Mouse (Mus musculus) liver, embryonic 16.5 days (tissue): Measurements from ENCODE around the gene Tube1. TPM values are rescaled to one million over a fixed set of nuclear protein-coding genes. Genes with fewer than 3 reads are reported as not detected.

Experiments
- ATAC-seq: fragments of 200-750 bp; cut with Nextera tagmentation; 2 replicates; pipeline ENCODE4 v1.8.0; 2017; ENCODE audit warnings: low read depth, mild to moderate bottlenecking, moderate number of reproducible peaks, moderate library complexity
- H3K27ac ChIP-seq: fragments of 300-500 bp; sonication (generic); 2 replicates; pipeline ENCODE4 v1.5.1; 2014; ENCODE audit warnings: mild to moderate bottlenecking, low read length
- H3K27me3 ChIP-seq: fragments of 300-500 bp; sonication (generic); 2 replicates; pipeline ENCODE4 v1.6.1; 2014; ENCODE audit warnings: low read depth, low read length, mixed read lengths; ENCODE audit not compliant: control insufficient read depth, insufficient read depth
- H3K36me3 ChIP-seq: fragments of 300-500 bp; sonication (generic); 2 replicates; pipeline ENCODE4 v1.6.1; 2014; ENCODE audit warnings: mild to moderate bottlenecking; ENCODE audit not compliant: control insufficient read depth, insufficient read depth
- H3K4me1 ChIP-seq: fragments of 300-500 bp; sonication (generic); 2 replicates; pipeline ENCODE4 v1.6.1; 2014; ENCODE audit warnings: low read depth, low read length, mixed read lengths; ENCODE audit not compliant: control insufficient read depth
- H3K4me2 ChIP-seq: fragments of 300-500 bp; sonication (generic); 2 replicates; pipeline ENCODE4 v1.6.1; 2014; ENCODE audit warnings: low read depth, low read length, mixed read lengths
- H3K4me3 ChIP-seq: fragments of 300-500 bp; sonication (generic); 2 replicates; pipeline ENCODE4 v1.5.1; 2014; ENCODE audit warnings: low read depth, mild to moderate bottlenecking, low read length
- H3K9ac ChIP-seq: fragments of 300-500 bp; sonication (generic); 2 replicates; pipeline ENCODE4 v1.6.1; 2014; ENCODE audit warnings: low read depth, low read length
- H3K9me3 ChIP-seq: fragments of 300-500 bp; sonication (generic); replicated peaks from 2 replicates; pipeline ENCODE4 v1.6.1; 2016; ENCODE audit warnings: low read length; ENCODE audit not compliant: control insufficient read depth
- WGBS: fragments of 180-500 bp; shearing (Covaris S2); extraction: QIAGEN DNeasy Blood & Tissue Kit; methylation state at CpG from one replicate; pipeline ENCODE4 v1.1.7; 2014; ENCODE audit not compliant: insufficient replicate concordance; 5-methylcytosine and 5-hydroxymethylcytosine counted together
- polyA plus RNA-seq: library from polyadenylated mRNA; unstranded; fragments of >200 nt; fragmentation: Nextera tagmentation; extraction: Ambion mirVana; gene quantifications from 2 replicates; pipeline ENCODE4 v1.2.1, GENCODE M21; 2015

Tube1 gene
- polyA plus RNA-seq, 1 experiment from 2014 or later, result 4.6 TPM

GRCm38 (mm10) chr10:39121412-39121811, 12.4 kb upstream of the Tube1 start:
- WGBS, result 17% methylated on average over 4 of the region's 4 CpGs
- no peak for ATAC-seq
- Histone ChIP-seq H3K4me1 (no peaks in the 10 kb centered on the region), H3K4me2 (no peak overlapping the region), H3K27ac (no peak overlapping the region), H3K9ac (no peak overlapping the region), H3K27me3 (no peaks in the 10 kb centered on the region), H3K4me3 (no peak overlapping the region), H3K36me3 (no peaks in the 10 kb centered on the region), H3K9me3 (no peaks in the 10 kb centered on the region)

- 68% methylated on average over 3 of the region's 3 CpGs for WGBS
- no peak for ATAC-seq
- no peaks in the 10 kb centered on the region for H3K9me3 ChIP-seq
- H3K4me1 ChIP-seq, result peaks cover 8% of the 10 kb centered on the region
- peaks cover 5% of the 10 kb centered on the region; the same call in 1 of the 2 replicates for H3K36me3 ChIP-seq
- no peak overlapping the region for H3K4me2 ChIP-seq
- H3K4me3 ChIP-seq, result no peak overlapping the region
- no peaks in the 10 kb centered on the region for H3K27me3 ChIP-seq
- H3K27ac ChIP-seq, result no peak overlapping the region
- H3K9ac ChIP-seq, result no peak overlapping the region
Observed at GRCm38 (mm10) chr10:39137766-39138165, 4.0 kb downstream of the Tube1 start.

- Histone ChIP-seq H3K27ac (no peak overlapping the region), H3K4me2 (no peak overlapping the region), H3K9ac (no peak overlapping the region), H3K4me3 (no peak overlapping the region), H3K36me3 (peaks cover 6% of the 10 kb centered on the region; the same call in 1 of the 2 replicates), H3K9me3 (no peaks in the 10 kb centered on the region), H3K27me3 (no peaks in the 10 kb centered on the region), H3K4me1 (peaks cover 6% of the 10 kb centered on the region; the same call in 1 of the 2 replicates)
- ATAC-seq, result no peak
- 76% methylated on average over 6 of the region's 6 CpGs for WGBS
Observed at GRCm38 (mm10) chr10:39138761-39139160, 5.0 kb downstream of the Tube1 start.

GRCm38 (mm10) chr10:39140843-39141242, 7.1 kb downstream of the Tube1 start:
- no peak overlapping the region for H3K4me3 ChIP-seq
- peaks cover 12% of the 10 kb centered on the region for H3K36me3 ChIP-seq
- 79% methylated on average over 14 of the region's 14 CpGs for WGBS
- no peak overlapping the region for H3K4me2 ChIP-seq
- no peak for ATAC-seq
- no peak overlapping the region for H3K27ac ChIP-seq
- H3K4me1 ChIP-seq, result peaks cover 6% of the 10 kb centered on the region; the same call in 1 of the 2 replicates
- H3K9me3 ChIP-seq, result no peaks in the 10 kb centered on the region
- H3K27me3 ChIP-seq, result no peaks in the 10 kb centered on the region
- H3K9ac ChIP-seq, result no peak overlapping the region

- Histone ChIP-seq H3K27me3 (no peaks in the 10 kb centered on the region), H3K9me3 (no peaks in the 10 kb centered on the region), H3K9ac (no peak overlapping the region), H3K27ac (no peak overlapping the region), H3K4me1 (peaks cover 6% of the 10 kb centered on the region; the same call in 1 of the 2 replicates), H3K4me3 (no peak overlapping the region), H3K4me2 (no peak overlapping the region), H3K36me3 (peaks cover 14% of the 10 kb centered on the region)
- WGBS, result 90% methylated on average over 2 of the region's 2 CpGs
- ATAC-seq, result peak; percentile 64; the same call in 1 of the 2 replicates
Observed at GRCm38 (mm10) chr10:39141401-39141800, 7.6 kb downstream of the Tube1 start.

GRCm38 (mm10) chr10:39142216-39142615, 8.4 kb downstream of the Tube1 start:
- WGBS, result 88% methylated on average over 12 of the region's 12 CpGs
- Histone ChIP-seq H3K4me3 (no peak overlapping the region), H3K9ac (no peak overlapping the region), H3K27me3 (no peaks in the 10 kb centered on the region), H3K4me2 (no peak overlapping the region), H3K9me3 (no peaks in the 10 kb centered on the region), H3K4me1 (peaks cover 6% of the 10 kb centered on the region; the same call in 1 of the 2 replicates), H3K36me3 (peaks cover 14% of the 10 kb centered on the region), H3K27ac (no peak overlapping the region)
- ATAC-seq, result no peak

GRCm38 (mm10) chr10:39156719-39157118, 22.9 kb downstream of the Tube1 start:
- Histone ChIP-seq H3K4me3 (no peak overlapping the region), H3K4me1 (no peaks in the 10 kb centered on the region), H3K9ac (no peak overlapping the region), H3K27me3 (no peaks in the 10 kb centered on the region), H3K27ac (no peak overlapping the region), H3K9me3 (no peaks in the 10 kb centered on the region), H3K36me3 (no peaks in the 10 kb centered on the region), H3K4me2 (no peak overlapping the region)
- WGBS, result 76% methylated on average over 5 of the region's 5 CpGs
- no peak for ATAC-seq

- no peak for ATAC-seq
- no peaks in the 10 kb centered on the region for H3K36me3 ChIP-seq
- no peak overlapping the region for H3K27ac ChIP-seq
- no peaks in the 10 kb centered on the region for H3K27me3 ChIP-seq
- H3K9me3 ChIP-seq, result no peaks in the 10 kb centered on the region
- H3K4me1 ChIP-seq, result no peaks in the 10 kb centered on the region
- no peak overlapping the region for H3K4me2 ChIP-seq
- 73% methylated on average over 1 of the region's 1 CpGs for WGBS
- no peak overlapping the region for H3K4me3 ChIP-seq
- H3K9ac ChIP-seq, result no peak overlapping the region
Observed at GRCm38 (mm10) chr10:39157321-39157720, 23.5 kb downstream of the Tube1 start.

GRCm38 (mm10) chr10:39158306-39158705, 24.5 kb downstream of the Tube1 start:
- Histone ChIP-seq H3K27me3 (no peaks in the 10 kb centered on the region), H3K36me3 (no peaks in the 10 kb centered on the region), H3K4me3 (no peak overlapping the region), H3K9ac (no peak overlapping the region), H3K4me1 (no peaks in the 10 kb centered on the region; the same call in 1 of the 2 replicates), H3K27ac (no peak overlapping the region), H3K9me3 (no peaks in the 10 kb centered on the region), H3K4me2 (no peak overlapping the region)
- 55% methylated on average over 12 of the region's 12 CpGs for WGBS
- no peak for ATAC-seq
